9 mouse cellular contexts compared by ENCODE assay signal in the genomic region with DNA sequence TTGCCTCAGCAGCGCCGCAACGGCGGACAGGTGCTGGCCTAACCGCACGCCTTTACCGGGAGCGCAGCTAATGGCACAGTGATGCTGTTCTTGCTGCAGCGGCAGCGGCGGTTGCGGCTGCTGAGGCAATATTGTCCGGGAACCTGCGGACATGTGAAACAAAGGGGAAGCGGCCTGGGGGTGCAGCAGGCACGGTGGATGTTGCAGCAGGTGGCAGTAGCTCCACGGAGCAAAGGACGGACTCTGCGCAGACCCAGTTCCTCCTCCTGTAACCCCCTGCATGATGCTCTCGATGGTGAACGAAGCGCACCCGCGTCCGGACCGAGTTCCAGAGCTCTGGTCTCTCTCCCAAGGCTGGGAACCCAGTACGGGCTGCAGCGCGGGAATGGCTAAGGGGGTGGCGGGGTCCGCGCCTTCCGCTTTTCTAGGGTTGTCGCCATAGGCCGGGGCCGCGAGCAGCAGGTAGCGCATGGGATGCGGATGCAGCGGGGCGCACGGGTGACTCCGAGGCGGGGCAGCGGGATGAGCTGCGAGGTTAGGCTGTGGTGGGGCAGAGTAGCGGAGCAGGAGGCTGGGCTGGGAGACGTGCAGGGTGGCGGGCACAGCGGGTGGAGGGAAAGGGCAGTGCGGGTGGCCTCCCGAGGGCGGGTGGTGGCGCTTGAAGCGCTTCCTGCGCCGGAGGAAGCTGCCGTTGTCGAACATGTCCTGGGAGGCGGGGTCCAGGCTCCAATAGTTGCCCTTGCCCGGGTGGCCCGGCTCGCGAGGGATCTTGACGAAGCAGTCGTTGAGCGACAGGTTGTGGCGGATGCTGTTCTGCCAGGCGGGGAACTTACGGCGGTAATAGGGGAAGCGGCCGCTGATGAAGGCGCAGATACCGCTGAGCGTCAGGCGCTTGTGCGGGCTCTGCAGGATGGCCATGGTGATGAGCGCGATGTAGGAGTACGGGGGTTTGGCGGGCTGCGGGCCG. TPM values are rescaled to one million over a fixed set of nuclear protein-coding genes. Genes with fewer than 3 reads are reported as not detected.
A peak's percentile ranks its signal among the peaks of the same experiment; 100 is the strongest.
DNase-seq lines count a peak whose midpoint lies in the region; ATAC-seq and TF ChIP-seq lines count a peak whose summit lies in the region.
"Had no signal": no experiment of that assay in that cellular context is flagged by ENCODE, and none has a peak within 500 bp of the region (broad histone marks: within the 10 kb centered on the region; RNA-seq: fewer than 3 reads in every experiment).

No protein-coding gene starts in this region.

- H3K4me2 ChIP-seq in hindbrain, postnatal 0 days (ENCODE audit: low read depth, low read length) = peak overlapping the region; percentile 56
- H3K4me2 ChIP-seq in stomach, embryonic 15.5 days = peak overlapping the region; percentile 69

- no peak for ATAC-seq in CD4-positive, CD25-positive, alpha-beta regulatory T cell, adult 4 months
- ATAC-seq in hindbrain, postnatal 0 days = peak; percentile 52
- 0 out of 2 replicates have a peak, but pooled peaks have one; percentile 27 for ATAC-seq in stomach, embryonic 15.5 days (ENCODE audit: insufficient read depth, low FRiP score, low read depth)

- H3K27me3 ChIP-seq in thymus, adult 2 months (ENCODE audit: control insufficient read depth, insufficient read depth, low read length) = peaks cover 37% of the 10 kb centered on the region
- H3K27me3 ChIP-seq in hindbrain, postnatal 0 days (ENCODE audit: insufficient read depth, low read length) = peaks cover 61% of the 10 kb centered on the region
- peaks cover 73% of the 10 kb centered on the region for H3K27me3 ChIP-seq in stomach, embryonic 15.5 days (replicated peaks)

- no peak overlapping the region for H3K4me3 ChIP-seq in thymus, adult 2 months (ENCODE audit: control insufficient read depth, insufficient read depth, low read length)
- H3K4me3 ChIP-seq in hindbrain, postnatal 0 days (ENCODE audit: low read length) = peak overlapping the region; percentile 32
- peak overlapping the region; percentile 37 for H3K4me3 ChIP-seq in stomach, embryonic 15.5 days (replicated peaks)
- H3K4me3 ChIP-seq: erythroblast, embryonic 14.5 days had no signal

- no peaks in the 10 kb centered on the region for H3K9me3 ChIP-seq in hindbrain, postnatal 0 days (ENCODE audit: low read length)
- no peaks in the 10 kb centered on the region for H3K9me3 ChIP-seq in stomach, embryonic 15.5 days

- WGBS in thymus, adult 2 months = 1% methylated on average over 84 of the region's 84 CpGs
- under 1% methylated on average over 82 of the region's 84 CpGs for WGBS in hindbrain, postnatal 0 days
- under 1% methylated on average over 83 of the region's 84 CpGs for WGBS in stomach, embryonic 15.5 days

- H3K27ac ChIP-seq in thymus, adult 2 months (ENCODE audit: control insufficient read depth, insufficient read depth, low read length) = no peak overlapping the region
- H3K27ac ChIP-seq in hindbrain, postnatal 0 days = no peak overlapping the region
- H3K27ac ChIP-seq in stomach, embryonic 15.5 days = no peak overlapping the region

- DNase-seq in CD4-positive, CD25-positive, alpha-beta regulatory T cell, adult 2 months (ENCODE audit: low read depth, low spot score) = peak; percentile 13
- peak; percentile 38 for DNase-seq in thymus, postnatal 4 days
- no peak for DNase-seq in thymus, adult 2 months
- DNase-seq in hindbrain, postnatal 0 days (ENCODE audit: low spot score) = peak; percentile 20
- peak; percentile 32 to 42 for DNase-seq in lung, postnatal 4 days
- DNase-seq in thymus, postnatal 0 days (ENCODE audit: low spot score) = no peak

- H3K4me1 ChIP-seq in thymus, adult 2 months (replicated peaks; ENCODE audit: control insufficient read depth, insufficient read depth, low read length) = no peaks in the 10 kb centered on the region
- H3K4me1 ChIP-seq in hindbrain, postnatal 0 days (ENCODE audit: insufficient read depth, low read length) = no peaks in the 10 kb centered on the region
- peaks cover 23% of the 10 kb centered on the region for H3K4me1 ChIP-seq in stomach, embryonic 15.5 days

- TF ChIP-seq POLR2A in thymus, adult 2 months (IDR thresholded peaks at IDR 0.05; ENCODE audit: control insufficient read depth, extremely low read depth, insufficient read depth, low read length, poor library complexity) = no peak

- H3K9ac ChIP-seq in hindbrain, postnatal 0 days (replicated peaks; ENCODE audit: low read length) = no peak overlapping the region
- H3K9ac ChIP-seq in stomach, embryonic 15.5 days = no peak overlapping the region

- no peaks in the 10 kb centered on the region for H3K36me3 ChIP-seq in thymus, adult 2 months (ENCODE audit: control insufficient read depth, insufficient read depth, low read length)
- H3K36me3 ChIP-seq in hindbrain, postnatal 0 days (ENCODE audit: insufficient read depth, low read length) = no peaks in the 10 kb centered on the region
- no peaks in the 10 kb centered on the region for H3K36me3 ChIP-seq in stomach, embryonic 15.5 days

- no peak for TF ChIP-seq CTCF in thymus, adult 2 months (IDR thresholded peaks at IDR 0.05; ENCODE audit: borderline replicate concordance, control insufficient read depth, extremely low read depth, insufficient read depth, low read length, poor library complexity)
- TF ChIP-seq CTCF in hindbrain, postnatal 0 days (IDR thresholded peaks at IDR 0.05; ENCODE audit: low read depth) = no peak

RNA-seq across cellular contexts. Expression of a gene that starts 1.1 kb away (rescaled TPM):
- not detected for polyA plus RNA-seq in CD4-positive, CD25-positive, alpha-beta regulatory T cell, adult 4 months (2017; shearing (Covaris generic))
- not detected in 2 replicates for polyA plus RNA-seq in thymus, adult 2 months (2012; rRNA removed)
- not detected in 2 replicates for total RNA-seq in hindbrain, postnatal 0 days (2014; rRNA removed)
- 0.14 TPM in 1 of 2 replicates, not detected in the other for polyA plus RNA-seq in hindbrain, postnatal 0 days (2015; fragmentation: Nextera tagmentation; extraction: Ambion mirVana)
- polyA plus RNA-seq in stomach, embryonic 15.5 days (2015; fragmentation: Nextera tagmentation; extraction: Ambion mirVana) = not detected in 2 replicates
- polyA plus RNA-seq in thymus, postnatal 0 days (2015; fragmentation: Nextera tagmentation; extraction: Ambion mirVana) = not detected in 2 replicates
- polyA plus RNA-seq: erythroblast, embryonic 14.5 days had no signal

RNA-seq across cellular contexts. Expression of a gene that starts 24.4 kb away (rescaled TPM):
- polyA plus RNA-seq in CD4-positive, CD25-positive, alpha-beta regulatory T cell, adult 4 months (2017; shearing (Covaris generic)) = 100 to 1,000 TPM; 175 to 208 TPM
- polyA plus RNA-seq in thymus, adult 2 months (2012; rRNA removed) = 8.1 and 12.9 TPM in 2 replicates
- 37.5 and 40.3 TPM in 2 replicates for total RNA-seq in hindbrain, postnatal 0 days (2014; rRNA removed)
- polyA plus RNA-seq in hindbrain, postnatal 0 days (2015; fragmentation: Nextera tagmentation; extraction: Ambion mirVana) = 363 and 365 TPM in 2 replicates
- 251 and 260 TPM in 2 replicates for polyA plus RNA-seq in stomach, embryonic 15.5 days (2015; fragmentation: Nextera tagmentation; extraction: Ambion mirVana)
- polyA plus RNA-seq in thymus, postnatal 0 days (2015; fragmentation: Nextera tagmentation; extraction: Ambion mirVana) = 240 and 276 TPM in 2 replicates

RNA-seq across cellular contexts. Expression of a gene that starts 38.2 kb away (rescaled TPM):
- polyA plus RNA-seq in CD4-positive, CD25-positive, alpha-beta regulatory T cell, adult 4 months (2017; shearing (Covaris generic)) = not detected
- polyA plus RNA-seq in thymus, adult 2 months (2012; rRNA removed) = 4.4 and 7.2 TPM in 2 replicates
- total RNA-seq in hindbrain, postnatal 0 days (2014; rRNA removed) = 33.1 and 33.3 TPM in 2 replicates
- 1.4 and 2.1 TPM in 2 replicates for polyA plus RNA-seq in hindbrain, postnatal 0 days (2015; fragmentation: Nextera tagmentation; extraction: Ambion mirVana)
- 10.9 and 11.9 TPM in 2 replicates for polyA plus RNA-seq in stomach, embryonic 15.5 days (2015; fragmentation: Nextera tagmentation; extraction: Ambion mirVana)
- 3.3 and 4.3 TPM in 2 replicates for polyA plus RNA-seq in thymus, postnatal 0 days (2015; fragmentation: Nextera tagmentation; extraction: Ambion mirVana)
- polyA plus RNA-seq: erythroblast, embryonic 14.5 days had no signal

Comparison
In these comparisons a context has a peak if more than half of its experiments do, and no peak if none do; other contexts are left out.
1. DNase-seq: peak in CD4-positive, CD25-positive, alpha-beta regulatory T cell, adult 2 months (single experiment), thymus, postnatal 4 days (single experiment), hindbrain, postnatal 0 days (single experiment) and lung, postnatal 4 days (2 of 2); none in thymus, adult 2 months (single experiment) and thymus, postnatal 0 days (single experiment).
2. RNA of a gene that starts 24.4 kb away (polyA plus RNA-seq): 363 to 365 TPM in hindbrain, postnatal 0 days, 251 to 260 TPM in stomach, embryonic 15.5 days, 240 to 276 TPM in thymus, postnatal 0 days and 175 to 208 TPM in CD4-positive, CD25-positive, alpha-beta regulatory T cell, adult 4 months; 8.1 to 12.9 TPM in thymus, adult 2 months; every median in the first group is over 10 times any median in the second.